Mouse (Mus musculus) cortical plate, adult 2 months (tissue): ENCODE measurements around the gene Cks1b.

Experiments used
- CTCF ChIP-seq: fragments of 200-500 bp; IDR thresholded peaks from 2 replicates; pipeline ENCODE4 v1.5.1; 2011; ENCODE audit warnings: mild to moderate bottlenecking, control low read depth, low read length; ENCODE audit not compliant: insufficient read depth; ENCODE audit errors: extremely low read depth
- POLR2A ChIP-seq: fragments of 200-500 bp; IDR thresholded peaks from 2 replicates; pipeline ENCODE4 v1.6.1; 2011; ENCODE audit warnings: mild to moderate bottlenecking, low read length, control low read depth; ENCODE audit not compliant: insufficient read depth; ENCODE audit errors: extremely low read depth

GRCm38 (mm10) chr3:89390111-89390515, 28.1 kb downstream of the Cks1b start:
- TF ChIP-seq CTCF (no peak), POLR2A (no peak)
